Mouse (Mus musculus) splenic B cell, adult 2 months (primary cell): ENCODE results near the gene Cd6.
A peak's percentile ranks its signal among the peaks of the same experiment; 100 is the strongest.

Source experiments
- DNase-seq: peaks from one replicate; pipeline ENCODE4 v3.0.0-alpha.2; 2011; ENCODE audit warnings: low read depth, low spot score
- H3K27me3 ChIP-seq: 2 replicates; pipeline ENCODE4 v1.6.1; 2012; ENCODE audit warnings: mild to moderate bottlenecking, low read length, moderate library complexity, mixed read lengths; ENCODE audit not compliant: control insufficient read depth, poor library complexity, insufficient read depth, severe bottlenecking
- H3K36me3 ChIP-seq: 2 replicates; pipeline ENCODE4 v1.6.1; 2012; ENCODE audit warnings: mild to moderate bottlenecking, low read length, moderate library complexity, mixed read lengths; ENCODE audit not compliant: control insufficient read depth, poor library complexity, insufficient read depth, severe bottlenecking

Gene Cd6

GRCm38 (mm10) chr19:10751607-10752006, 78.3 kb downstream of the Cd6 start:
- Histone ChIP-seq H3K36me3 (no peaks in the 10 kb centered on the region), H3K27me3 (no peaks in the 10 kb centered on the region)
- DNase-seq, result no peak

- no peaks in the 10 kb centered on the region for H3K36me3 ChIP-seq
- H3K27me3 ChIP-seq, result no peaks in the 10 kb centered on the region
- no peak for DNase-seq
Measured at GRCm38 (mm10) chr19:10750161-10750560, 79.7 kb downstream of the Cd6 start.

GRCm38 (mm10) chr19:10749295-10749694, 80.6 kb downstream of the Cd6 start:
- Histone ChIP-seq H3K27me3 (no peaks in the 10 kb centered on the region), H3K36me3 (no peaks in the 10 kb centered on the region)
- DNase-seq, result no peak

GRCm38 (mm10) chr19:10748401-10749102, 81.3 kb downstream of the Cd6 start:
- H3K27me3 ChIP-seq, result no peaks in the 10 kb centered on the region
- peak; percentile 28 for DNase-seq
- no peaks in the 10 kb centered on the region for H3K36me3 ChIP-seq

GRCm38 (mm10) chr19:10747718-10748117, 82.1 kb downstream of the Cd6 start:
- no peaks in the 10 kb centered on the region for H3K36me3 ChIP-seq
- no peak for DNase-seq
- no peaks in the 10 kb centered on the region for H3K27me3 ChIP-seq

GRCm38 (mm10) chr19:10747182-10747581, 82.7 kb downstream of the Cd6 start:
- DNase-seq, result no peak
- no peaks in the 10 kb centered on the region for H3K27me3 ChIP-seq
- H3K36me3 ChIP-seq, result no peaks in the 10 kb centered on the region

- no peaks in the 10 kb centered on the region for H3K27me3 ChIP-seq
- no peak for DNase-seq
- H3K36me3 ChIP-seq, result no peaks in the 10 kb centered on the region
Measured at GRCm38 (mm10) chr19:10742565-10742964, 87.3 kb downstream of the Cd6 start.

GRCm38 (mm10) chr19:10742145-10742544, 87.7 kb downstream of the Cd6 start:
- Histone ChIP-seq H3K36me3 (no peaks in the 10 kb centered on the region), H3K27me3 (no peaks in the 10 kb centered on the region)
- no peak for DNase-seq

- no peaks in the 10 kb centered on the region for H3K36me3 ChIP-seq
- peak; percentile 91 for DNase-seq
- H3K27me3 ChIP-seq, result no peaks in the 10 kb centered on the region
Measured at GRCm38 (mm10) chr19:10740641-10741440, 89.0 kb downstream of the Cd6 start.

- Histone ChIP-seq H3K27me3 (no peaks in the 10 kb centered on the region), H3K36me3 (no peaks in the 10 kb centered on the region)
- peak; percentile 41 for DNase-seq
Measured at GRCm38 (mm10) chr19:10739916-10740315, 89.9 kb downstream of the Cd6 start.
